Mouse (Mus musculus): ENCODE results near the gene Ugt1a2.
A peak's percentile ranks its signal among the peaks of the same experiment; 100 is the strongest.
"Not testable (repeated sequence)": the region's sequence is repeated elsewhere in the genome, so short reads cannot be mapped to it uniquely, and the experiment has no call there.

The Ugt1a2 gene

GRCm38 (mm10) chr1:88218051-88218450 is 17.6 kb downstream of the Ugt1a2 start:
- DNase-seq (ENCODE audit: low spot score), result no peak

GRCm38 (mm10) chr1:88218591-88218990 is 18.2 kb downstream of the Ugt1a2 start:
- no peak for DNase-seq (ENCODE audit: low spot score)

DNA sequence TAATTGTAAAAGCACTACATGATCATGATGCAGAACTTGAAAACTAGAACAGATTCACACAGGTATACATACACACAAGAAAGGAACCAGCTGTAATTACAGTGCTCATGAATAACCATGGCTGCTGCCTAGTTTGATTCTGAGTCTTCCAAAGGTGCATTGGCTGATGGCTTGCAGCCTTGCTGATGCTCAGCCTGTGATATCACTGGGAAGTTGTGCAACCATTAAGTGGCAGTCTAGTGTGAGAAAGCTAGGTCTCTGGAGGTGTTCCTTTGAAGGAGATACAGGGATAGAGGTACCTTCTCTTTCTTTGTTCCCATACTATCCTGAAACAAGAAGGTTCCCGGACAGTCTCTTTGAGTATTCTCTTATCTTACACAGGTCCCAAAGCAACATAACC is 18.7 kb downstream of the Ugt1a2 start:
- DNase-seq (ENCODE audit: low spot score), result no peak

GRCm38 (mm10) chr1:88220336-88220735 is 19.9 kb downstream of the Ugt1a2 start:
- DNase-seq (ENCODE audit: low spot score), result no peak

DNA sequence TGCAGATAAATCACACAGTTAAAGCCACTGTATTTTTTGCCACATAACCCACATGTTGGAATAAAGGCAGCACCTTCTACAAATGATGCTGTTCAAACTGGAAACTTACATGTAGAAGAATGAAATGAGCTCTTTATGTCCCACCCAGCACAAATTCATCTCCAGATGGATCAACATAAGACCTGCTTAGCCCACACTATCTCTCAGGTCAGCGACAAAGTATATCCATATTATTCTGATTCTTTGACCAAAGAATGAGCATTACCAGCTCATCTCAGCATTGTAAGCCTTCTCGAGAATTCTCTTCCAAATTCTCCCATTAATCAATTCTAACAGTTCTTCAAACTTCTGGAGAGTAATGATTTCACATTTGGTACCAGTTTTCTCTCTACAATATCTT is 21.8 kb downstream of the Ugt1a2 start:
- no peak for DNase-seq (ENCODE audit: low spot score)

- not testable (repeated sequence) for DNase-seq (ENCODE audit: low spot score)
Observed at GRCm38 (mm10) chr1:88223011-88223515, 22.7 kb downstream of the Ugt1a2 start.

- DNase-seq (ENCODE audit: low spot score), result no peak
Observed at GRCm38 (mm10) chr1:88223591-88223990, 23.2 kb downstream of the Ugt1a2 start.

GRCm38 (mm10) chr1:88224029-88224776 is 23.8 kb downstream of the Ugt1a2 start:
- DNase-seq (ENCODE audit: low spot score), result peak; percentile 15

DNA sequence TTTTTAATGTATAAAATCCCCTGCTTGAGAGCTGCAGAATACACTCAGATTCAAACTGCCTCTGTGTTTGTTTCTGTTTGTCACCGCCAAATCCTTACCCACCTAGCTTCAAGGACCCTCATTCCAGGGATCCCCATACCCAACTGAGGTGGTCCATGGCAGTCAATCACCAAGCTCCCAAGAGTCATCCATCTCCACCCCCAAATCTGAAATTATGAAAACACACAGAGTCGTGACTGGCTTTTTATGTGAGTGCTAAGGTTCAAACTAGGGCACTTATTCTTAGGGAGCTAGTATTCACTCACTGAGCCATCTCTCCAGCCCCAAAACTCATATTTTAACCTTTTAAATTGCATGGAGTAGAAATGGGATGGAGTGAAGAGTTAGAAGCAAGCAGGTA is 24.9 kb downstream of the Ugt1a2 start:
- not testable (repeated sequence) for DNase-seq (ENCODE audit: low spot score)

DNA sequence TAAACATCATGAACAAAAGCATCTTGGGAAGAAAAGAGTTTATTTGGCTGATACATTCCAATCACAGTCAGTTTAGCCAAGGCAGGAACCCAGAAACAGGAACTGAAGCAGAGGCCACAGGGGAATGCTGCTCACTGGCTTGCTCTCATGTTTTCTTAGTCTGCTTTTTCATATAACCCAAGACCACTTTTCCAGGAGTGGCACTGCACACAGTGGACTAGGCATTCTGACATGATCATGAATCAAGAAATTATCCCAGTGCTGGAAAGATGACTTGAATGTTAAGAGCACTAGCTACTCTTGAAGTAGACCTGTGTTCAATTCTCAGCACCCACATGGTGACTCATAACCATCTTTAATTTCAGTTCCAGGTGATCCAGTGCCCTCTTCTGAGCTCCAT is 25.3 kb downstream of the Ugt1a2 start:
- DNase-seq (ENCODE audit: low spot score), result no peak

DNA sequence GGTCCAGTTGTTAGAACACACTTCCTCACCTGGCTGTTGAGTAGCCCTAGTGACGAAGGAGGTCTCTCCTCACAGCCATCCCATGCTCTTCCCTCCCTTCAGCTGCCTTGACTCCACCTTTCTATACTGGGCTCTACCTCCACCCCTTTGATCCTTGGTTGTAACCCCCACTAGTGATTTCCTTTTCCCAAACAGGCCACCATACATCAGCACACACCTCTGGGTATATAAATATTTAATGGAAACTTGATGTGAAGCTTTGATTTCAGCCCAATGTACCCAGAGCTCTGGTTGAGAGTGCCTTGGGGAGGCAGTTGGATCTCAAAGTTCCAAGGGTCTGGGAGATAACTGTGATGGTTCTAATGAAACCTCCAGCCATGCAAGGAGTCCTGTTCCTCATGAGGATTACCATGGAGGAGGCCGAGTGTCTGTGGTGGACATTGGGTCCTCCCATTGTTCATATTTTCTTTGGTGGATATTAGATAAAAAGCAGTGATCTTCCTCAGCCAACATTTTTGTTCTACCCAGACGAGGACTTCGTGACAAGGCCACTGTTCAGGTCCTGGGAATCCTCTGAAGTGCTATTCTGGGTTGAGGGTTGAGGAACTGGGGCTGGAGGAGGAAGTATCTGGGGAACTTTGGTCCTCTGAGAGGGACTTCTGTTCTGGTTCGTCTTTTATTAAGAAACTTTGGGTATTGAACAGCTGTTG is 26.4 kb downstream of the Ugt1a2 start, which contains the start of gene Mroh2a:
Gene Mroh2a (plus strand): TSS at position 317 of the 710 bp plus-strand sequence.
- DNase-seq (ENCODE audit: low spot score), result no peak

DNA sequence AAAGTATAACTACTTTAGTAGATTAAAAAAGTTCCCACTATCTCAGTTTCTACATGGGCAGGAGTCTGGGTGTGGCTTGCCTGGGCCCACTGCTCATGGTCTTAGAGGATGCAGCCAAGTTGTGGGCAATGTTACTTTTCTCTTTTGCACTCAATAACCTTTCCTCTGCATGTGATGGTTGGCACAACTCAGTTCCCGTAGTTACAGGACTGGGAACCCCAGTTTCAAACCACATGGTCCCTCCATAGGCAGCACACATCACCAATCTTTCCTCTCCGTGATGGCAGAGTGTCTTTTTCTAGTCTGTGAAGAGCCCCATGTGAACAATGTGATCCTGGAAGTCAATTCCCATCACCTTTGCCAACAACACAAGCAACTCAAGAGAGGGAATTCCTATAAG is 27.1 kb downstream of the Ugt1a2 start:
- DNase-seq (ENCODE audit: low spot score), result no peak

GRCm38 (mm10) chr1:88228121-88228520 is 27.7 kb downstream of the Ugt1a2 start:
- no peak for DNase-seq (ENCODE audit: low spot score)

- no peak for DNase-seq (ENCODE audit: low spot score)
Observed at GRCm38 (mm10) chr1:88229566-88229965, 29.2 kb downstream of the Ugt1a2 start.

DNA sequence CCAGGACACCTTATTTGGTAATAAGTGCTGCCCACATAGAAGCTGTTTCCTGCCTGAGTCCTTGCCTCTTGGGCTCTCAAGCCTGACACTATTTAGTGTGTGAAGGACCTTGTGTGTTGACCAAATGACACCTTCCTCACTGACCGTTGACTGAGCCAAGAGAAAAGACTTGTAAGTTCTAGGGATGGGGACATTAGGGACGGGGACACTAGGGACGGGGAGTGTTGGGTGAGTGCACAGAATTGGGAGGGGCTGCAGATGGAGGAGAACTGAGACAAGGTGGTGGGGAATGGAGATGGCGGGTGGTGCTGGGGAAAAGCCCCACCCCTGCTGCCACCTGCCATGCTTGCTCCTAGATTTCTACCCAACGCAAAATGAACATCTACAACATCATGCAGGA is 29.6 kb downstream of the Ugt1a2 start:
- DNase-seq (ENCODE audit: low spot score), result no peak

DNA sequence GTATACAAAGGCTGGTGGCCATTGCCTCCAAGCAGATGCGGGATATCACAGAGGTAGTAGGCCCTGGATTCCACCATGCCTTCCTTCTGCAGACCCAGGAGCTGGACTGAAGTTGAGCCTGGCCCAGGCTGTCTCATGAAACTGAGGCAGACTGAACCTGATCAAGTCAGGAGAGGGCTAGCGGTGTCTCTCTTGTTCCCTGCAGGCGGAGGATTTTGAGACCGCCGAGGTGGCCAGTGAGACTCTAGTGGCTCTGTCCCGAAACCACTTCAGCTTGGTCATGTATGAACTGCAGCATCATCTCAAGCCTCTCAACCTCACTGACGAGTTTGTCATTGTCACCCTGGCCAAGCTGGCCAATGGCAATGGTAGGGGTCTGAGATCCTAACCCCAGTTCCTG is 30.0 kb downstream of the Ugt1a2 start:
- no peak for DNase-seq (ENCODE audit: low spot score)

DNA sequence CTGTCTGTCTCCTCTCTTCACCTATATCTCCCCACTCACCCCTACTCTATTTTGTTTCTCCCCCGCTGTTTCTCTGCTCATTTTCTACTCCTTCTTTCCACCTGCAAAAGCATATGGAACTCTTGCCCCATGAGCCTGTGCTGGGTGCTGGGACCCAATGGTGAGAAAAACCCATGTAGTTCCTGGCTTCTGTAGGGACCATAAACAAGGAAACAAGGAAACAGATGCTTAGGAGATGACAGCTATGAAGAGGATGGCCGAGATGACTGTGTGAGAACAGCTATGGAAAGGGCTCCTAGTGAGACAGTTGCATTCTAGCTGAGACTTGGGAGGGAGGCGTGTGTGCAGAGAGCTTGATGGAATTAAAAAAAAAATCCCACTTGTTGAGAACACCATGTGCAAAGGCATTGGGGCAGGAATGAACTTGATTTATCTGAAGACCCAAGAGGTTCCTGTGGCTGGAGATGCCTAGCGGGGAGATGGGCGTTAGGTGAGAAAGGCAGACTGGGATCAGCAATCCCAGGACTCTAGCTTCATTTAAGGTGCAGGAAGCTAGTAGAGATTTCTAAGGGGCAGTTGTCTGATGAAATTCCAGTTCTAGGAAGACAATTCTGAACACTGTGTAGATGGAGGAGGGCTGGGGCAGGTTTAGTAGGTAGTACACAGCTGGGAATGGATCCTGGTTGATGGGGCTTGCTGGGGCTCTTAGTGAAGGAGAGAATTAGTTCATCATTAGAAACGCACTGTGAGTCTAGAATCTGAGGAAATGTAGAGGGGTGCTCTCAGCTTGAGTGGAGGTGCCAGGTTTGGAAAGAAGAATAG is 30.8 kb downstream of the Ugt1a2 start:
- DNase-seq (ENCODE audit: low spot score), result no peak

DNA sequence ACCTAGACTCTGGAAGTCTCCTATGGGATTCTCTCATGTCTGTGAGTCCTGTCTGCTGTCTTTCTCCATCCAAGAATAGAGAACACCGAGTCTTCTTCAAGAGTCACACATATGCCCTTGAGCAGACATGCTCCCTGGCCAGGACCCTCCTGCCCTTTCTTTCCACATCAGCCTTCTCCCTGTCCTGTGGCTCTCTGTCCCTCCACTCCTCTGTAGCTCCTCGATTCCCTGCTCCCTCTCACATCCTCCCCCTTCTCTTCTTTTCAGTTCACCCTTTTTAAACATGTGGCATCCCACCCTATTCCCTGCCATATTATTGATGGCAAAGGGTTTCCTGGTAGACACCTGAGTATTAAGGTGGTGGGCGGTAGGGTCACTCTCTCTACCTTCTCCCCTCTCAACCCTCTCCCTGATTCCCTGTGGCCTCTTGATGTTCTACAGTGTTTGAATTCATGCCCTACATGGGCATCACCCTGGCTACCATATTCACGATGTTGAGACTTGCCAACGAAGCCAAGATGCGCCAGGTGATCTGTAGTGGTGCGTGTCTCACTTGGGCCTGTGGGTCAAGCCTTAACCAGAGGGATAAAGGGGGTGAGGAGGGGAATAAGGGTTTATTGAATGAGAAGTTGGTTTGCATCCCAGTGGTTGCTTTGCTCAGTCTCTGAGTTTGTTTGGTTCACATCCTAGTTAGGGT is 31.6 kb downstream of the Ugt1a2 start:
- no peak for DNase-seq (ENCODE audit: low spot score)

GRCm38 (mm10) chr1:88232664-88233380 is 32.4 kb downstream of the Ugt1a2 start:
- no peak for DNase-seq (ENCODE audit: low spot score)

DNA sequence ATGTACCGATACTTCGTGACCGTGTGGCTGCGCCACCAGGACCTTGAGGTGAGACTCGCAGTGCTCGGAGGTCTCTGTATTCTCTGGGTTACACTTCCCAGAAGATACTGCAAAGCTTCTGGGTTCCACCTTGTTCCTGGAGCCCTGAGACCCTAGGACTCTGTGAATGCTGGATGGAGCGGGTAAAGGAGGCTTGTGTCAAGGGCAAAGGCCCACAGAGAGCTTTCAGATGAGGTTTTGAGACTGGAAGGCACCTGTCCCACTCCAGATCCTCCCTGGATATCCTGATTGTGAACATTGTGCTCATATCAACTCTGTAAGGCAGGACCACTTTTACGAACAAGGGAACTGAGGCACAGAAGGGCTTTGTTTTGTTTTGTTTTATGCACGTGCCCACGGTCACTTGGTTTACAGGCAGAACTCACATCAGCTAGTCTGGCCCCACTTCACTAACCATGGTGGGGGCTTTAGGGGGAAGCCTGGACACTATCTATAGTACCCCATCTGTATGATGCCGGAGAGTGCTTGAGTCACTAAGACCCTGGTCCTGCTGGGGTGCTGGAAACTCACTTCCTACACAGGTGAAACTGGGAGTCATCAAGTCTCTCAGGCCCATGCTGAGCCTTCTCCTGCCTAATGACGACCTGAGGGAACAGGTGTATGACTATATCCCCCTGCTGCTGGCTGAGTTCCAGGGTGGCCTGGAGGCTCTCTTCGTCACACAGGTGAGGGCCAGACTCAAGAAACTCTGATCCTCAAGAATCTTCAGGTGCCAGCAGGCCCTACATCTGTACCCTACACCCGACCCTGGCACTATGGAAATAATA is 33.2 kb downstream of the Ugt1a2 start:
- DNase-seq (ENCODE audit: low spot score), result no peak
